Mouse (Mus musculus) MEL (cell line): ENCODE measurements at regions not wholly inside any gene's neighbourhood (a gene's known extent, or its start where the extent isn't known, plus 50 kb on each side); places are given as distances from the start of the nearest gene placed in this dataset.

Experiments used
- DNase-seq: peaks from one replicate; pipeline ENCODE4 v3.0.0; 2011; ENCODE audit warnings: low read depth, low spot score
- H3K27ac ChIP-seq: 2 replicates; pipeline ENCODE4 v1.5.1; 2012; ENCODE audit warnings: low read depth, mild to moderate bottlenecking, control low read depth, low read length, moderate library complexity; ENCODE audit not compliant: control insufficient read depth
- H3K27me3 ChIP-seq, 2 experiments: fragments of 150-350 bp in 1 of 2; sonication (generic) in 1 of 2; 2 replicates each; pipeline ENCODE4 v1.6.1; 2012; ENCODE audit warnings: low read length in 2 of 2, mild to moderate bottlenecking in 2 of 2, improper control_type of control experiment in 1 of 2, moderate library complexity in 1 of 2; ENCODE audit not compliant: insufficient read depth in 2 of 2, control insufficient read depth in 1 of 2
- H3K36me3 ChIP-seq, 2 experiments: 2 replicates each; pipeline ENCODE4 v1.6.1; 2012 to 2014; ENCODE audit warnings: low read length in 2 of 2, improper control_type of control experiment in 1 of 2, inconsistent platforms in 1 of 2, mild to moderate bottlenecking in 1 of 2; ENCODE audit not compliant: insufficient read depth in 2 of 2, control insufficient read depth in 1 of 2
- H3K4me1 ChIP-seq, 2 experiments: fragments of 150-350 bp in 1 of 2; sonication (generic) in 1 of 2; 2 replicates each; pipeline ENCODE4 v1.6.1; 2012; ENCODE audit warnings: low read length in 2 of 2, improper control_type of control experiment in 1 of 2, mild to moderate bottlenecking in 1 of 2; ENCODE audit not compliant: insufficient read depth in 2 of 2, control insufficient read depth in 1 of 2
- H3K4me3 ChIP-seq, 2 experiments: fragments of 150-350 bp in 1 of 2; sonication (generic) in 1 of 2; 2 replicates each; pipeline ENCODE4 v1.5.1; 2012; ENCODE audit warnings: low read depth in 2 of 2, low read length in 2 of 2, mild to moderate bottlenecking in 2 of 2, moderate library complexity in 2 of 2, control low read depth in 1 of 2, improper control_type of control experiment in 1 of 2; ENCODE audit not compliant: control insufficient read depth in 1 of 2, insufficient read depth in 1 of 2
- H3K79me2 ChIP-seq: 2 replicates; pipeline ENCODE4 v1.6.1; 2012; ENCODE audit warnings: mild to moderate bottlenecking, low read length, moderate library complexity; ENCODE audit not compliant: control insufficient read depth, poor library complexity, insufficient read depth
- H3K9ac ChIP-seq: 2 replicates; pipeline ENCODE4 v1.6.1; 2012; ENCODE audit warnings: low read depth, mild to moderate bottlenecking, control low read depth, low read length, moderate library complexity; ENCODE audit not compliant: control insufficient read depth, poor library complexity, severe bottlenecking
- H3K9me3 ChIP-seq: fragments of 150-350 bp; sonication (generic); replicated peaks from 2 replicates; pipeline ENCODE4 v1.6.1; 2012; ENCODE audit warnings: mild to moderate bottlenecking, low read length, improper control_type of control experiment, moderate library complexity; ENCODE audit not compliant: insufficient read depth
- BHLHE40 ChIP-seq: IDR thresholded peaks from 2 replicates; pipeline ENCODE4 v1.6.1; 2012; ENCODE audit warnings: low read depth, mild to moderate bottlenecking, inconsistent platforms, low read length, improper control_type of control experiment, borderline replicate concordance
- ELF1 ChIP-seq: IDR thresholded peaks from 2 replicates; pipeline ENCODE4 v1.6.1; 2014; ENCODE audit warnings: low read depth, mild to moderate bottlenecking, inconsistent platforms, low read length, improper control_type of control experiment, moderate library complexity
- EP300 ChIP-seq, 2 experiments: IDR thresholded peaks; 2 replicates each; pipeline ENCODE4 v1.6.1; 2011; ENCODE audit warnings: improper control_type of control experiment in 2 of 2, low read length in 2 of 2, low read depth in 1 of 2, mild to moderate bottlenecking in 1 of 2
- ETS1 ChIP-seq: IDR thresholded peaks from 2 replicates; pipeline ENCODE4 v1.6.1; 2012; ENCODE audit warnings: low read depth, mild to moderate bottlenecking, inconsistent platforms, low read length, improper control_type of control experiment, moderate library complexity
- GABPA ChIP-seq: IDR thresholded peaks from 2 replicates; pipeline ENCODE4 v1.6.1; 2012; ENCODE audit warnings: low read depth, mild to moderate bottlenecking, inconsistent platforms, low read length, improper control_type of control experiment, moderate library complexity
- GATA1 ChIP-seq: IDR thresholded peaks from 2 replicates; pipeline ENCODE4 v1.6.1; 2011; ENCODE audit warnings: low read depth, low read length, improper control_type of control experiment
- HCFC1 ChIP-seq: IDR thresholded peaks from 2 replicates; pipeline ENCODE4 v1.6.1; 2012; ENCODE audit warnings: low read depth, mild to moderate bottlenecking, inconsistent platforms, low read length, improper control_type of control experiment, moderate library complexity
- JUND ChIP-seq: IDR thresholded peaks from 2 replicates; pipeline ENCODE4 v1.6.1; 2011; ENCODE audit warnings: low read depth, mild to moderate bottlenecking, improper control_type of control experiment, low read length
- KAT2A ChIP-seq: conservative IDR thresholded peaks from 2 replicates; pipeline ENCODE4 v1.6.1; 2012; ENCODE audit warnings: low read depth, low read length, improper control_type of control experiment, inconsistent platforms
- MAFK ChIP-seq: IDR thresholded peaks from 2 replicates; pipeline ENCODE4 v1.6.1; 2011; ENCODE audit warnings: low read depth, mild to moderate bottlenecking, low read length, improper control_type of control experiment, borderline replicate concordance
- MAX ChIP-seq: IDR thresholded peaks from 2 replicates; pipeline ENCODE4 v1.6.1; 2011; ENCODE audit warnings: low read length, improper control_type of control experiment
- MAZ ChIP-seq: IDR thresholded peaks from 2 replicates; pipeline ENCODE4 v1.6.1; 2012; ENCODE audit warnings: low read depth, mild to moderate bottlenecking, inconsistent platforms, low read length, improper control_type of control experiment
- MYB ChIP-seq: IDR thresholded peaks from 2 replicates; pipeline ENCODE4 v1.6.1; 2011; ENCODE audit warnings: mild to moderate bottlenecking, low read depth, low read length, improper control_type of control experiment
- NRF1 ChIP-seq: IDR thresholded peaks from 2 replicates; pipeline ENCODE4 v1.6.1; 2014; ENCODE audit warnings: low read depth, mild to moderate bottlenecking, inconsistent platforms, low read length, improper control_type of control experiment, moderate library complexity; ENCODE audit not compliant: poor library complexity, insufficient read depth, severe bottlenecking
- RAD21 ChIP-seq: IDR thresholded peaks from 2 replicates; pipeline ENCODE4 v1.6.1; 2011; ENCODE audit warnings: mild to moderate bottlenecking, low read depth, low read length, improper control_type of control experiment
- RCOR1 ChIP-seq: IDR thresholded peaks from 2 replicates; pipeline ENCODE4 v1.6.1; 2012; ENCODE audit warnings: low read depth, mild to moderate bottlenecking, inconsistent platforms, low read length, improper control_type of control experiment
- SMC3 ChIP-seq: IDR thresholded peaks from 2 replicates; pipeline ENCODE4 v1.6.1; 2011; ENCODE audit warnings: low read depth, low read length, improper control_type of control experiment
- TCF12 ChIP-seq: IDR thresholded peaks from 2 replicates; pipeline ENCODE4 v1.6.1; 2014; ENCODE audit warnings: low read depth, mild to moderate bottlenecking, inconsistent platforms, low read length, improper control_type of control experiment, moderate library complexity
- USF1 ChIP-seq: IDR thresholded peaks from 2 replicates; pipeline ENCODE4 v1.6.1; 2014; ENCODE audit warnings: low read depth, mild to moderate bottlenecking, inconsistent platforms, low read length, improper control_type of control experiment, moderate library complexity
- USF2 ChIP-seq, 2 experiments: IDR thresholded peaks; 2 replicates each; pipeline ENCODE4 v1.6.1; 2011 to 2012; ENCODE audit warnings: improper control_type of control experiment in 2 of 2, low read length in 2 of 2, borderline replicate concordance in 1 of 2, inconsistent platforms in 1 of 2, low read depth in 1 of 2, mild to moderate bottlenecking in 1 of 2; ENCODE audit not compliant: insufficient read depth in 1 of 2
- ZC3H11A ChIP-seq: IDR thresholded peaks from 2 replicates; pipeline ENCODE4 v1.6.1; 2012; ENCODE audit warnings: low read depth, mild to moderate bottlenecking, inconsistent platforms, low read length, improper control_type of control experiment
- ZKSCAN1 ChIP-seq: IDR thresholded peaks from 2 replicates; pipeline ENCODE4 v1.6.1; 2012; ENCODE audit warnings: low read depth, mild to moderate bottlenecking, inconsistent platforms, low read length, improper control_type of control experiment, moderate library complexity
- ZNF384 ChIP-seq: IDR thresholded peaks from 2 replicates; pipeline ENCODE4 v1.6.1; 2012; ENCODE audit warnings: low read depth, mild to moderate bottlenecking, inconsistent platforms, low read length, improper control_type of control experiment

DNA sequence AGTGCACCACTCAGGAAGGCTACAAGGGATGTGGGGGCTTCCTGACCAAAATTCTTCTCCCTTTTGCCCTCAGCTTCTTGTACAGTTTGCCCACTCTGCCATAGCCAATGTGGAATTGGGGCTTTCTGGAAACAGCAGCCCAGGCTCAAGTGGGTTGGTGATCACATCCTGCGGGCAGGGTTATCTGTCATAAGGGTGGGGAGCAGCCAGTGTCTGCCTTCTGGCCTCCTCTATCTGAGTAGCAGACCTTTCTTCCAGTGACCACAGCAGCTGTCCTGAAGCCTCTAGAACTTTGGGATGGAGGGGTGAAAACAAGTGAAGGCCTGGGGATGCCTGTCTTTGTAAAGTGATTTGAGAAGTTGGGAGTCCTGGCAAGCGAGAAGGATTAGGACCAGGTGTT lies 228.2 kb downstream of the Bcl11a start:
- Histone ChIP-seq H3K9ac (no peak overlapping the region), H3K4me3 (no peak overlapping the region)

DNA sequence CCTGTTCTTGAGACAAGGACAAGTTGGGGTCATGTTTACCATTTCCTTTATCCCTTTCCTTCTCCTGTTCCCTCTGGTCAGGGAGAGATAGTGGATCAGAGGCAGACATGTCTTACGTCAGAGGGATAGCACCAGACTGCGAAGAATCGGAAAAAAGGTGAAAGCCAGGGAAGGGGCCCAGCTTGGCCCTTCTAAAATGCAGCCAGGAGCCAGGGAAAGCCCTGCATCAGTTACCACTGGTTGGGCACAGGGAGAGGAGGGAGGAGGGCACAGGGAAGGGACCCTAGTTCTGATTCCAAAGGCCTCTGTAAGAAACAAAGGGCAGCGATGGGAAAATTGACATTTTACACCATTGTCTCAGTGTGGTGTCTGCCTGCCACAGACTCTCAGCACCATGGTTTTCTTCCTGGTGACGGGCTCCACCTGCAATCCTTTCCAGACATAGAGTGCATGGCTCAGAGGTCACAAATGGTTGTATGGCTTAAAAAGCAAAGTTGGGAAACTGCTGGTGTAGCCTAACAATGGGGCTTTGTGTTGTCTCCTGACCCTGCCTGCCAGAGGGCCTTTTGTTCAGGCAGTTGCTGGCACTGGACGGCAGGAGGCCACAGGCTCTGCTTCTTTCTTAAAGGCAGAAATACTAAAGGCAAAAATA lies 229.9 kb downstream of the Bcl11a start:
- no peak overlapping the region for H3K9ac ChIP-seq
- H3K27me3 ChIP-seq: peaks cover 11 to 16% of the 10 kb centered on the region in 2 experiments; a peak in 3 of 4 replicates
- H3K9me3 ChIP-seq: no peaks in the 10 kb centered on the region
- H3K4me1 ChIP-seq: no peaks in the 10 kb centered on the region
- H3K4me3 ChIP-seq: no peak overlapping the region
- no peaks in the 10 kb centered on the region for H3K36me3 ChIP-seq
- no peak for DNase-seq
- no peaks in the 10 kb centered on the region for H3K79me2 ChIP-seq
- TF ChIP-seq RCOR1: no peak
- TF ChIP-seq BHLHE40: no peak
- TF ChIP-seq EP300 (IDR thresholded peaks at IDR 0.05; ENCODE audit: low read depth in 1 of 2, low read length in 2 of 2): no peak
- TF ChIP-seq ZKSCAN1: no peak
- no peak for TF ChIP-seq ELF1
- no peak for TF ChIP-seq MAFK
- TF ChIP-seq TCF12: no peak
- no peak for TF ChIP-seq NRF1
- no peak for TF ChIP-seq MAX
- no peak for TF ChIP-seq USF1
- H3K27ac ChIP-seq: no peak overlapping the region

More for the DNA sequence above, 228.2 kb downstream of the Bcl11a start:
- TF ChIP-seq EP300 (IDR thresholded peaks at IDR 0.05; ENCODE audit: low read depth in 1 of 2, low read length in 2 of 2): no peak
- no peak for TF ChIP-seq KAT2A
- no peak for TF ChIP-seq HCFC1
- no peak for TF ChIP-seq USF1
- no peak for TF ChIP-seq TCF12
- no peak for TF ChIP-seq MAZ
- TF ChIP-seq ETS1: no peak
- no peak for TF ChIP-seq GABPA
- no peak for TF ChIP-seq USF2 (IDR thresholded peaks at IDR 0.05; ENCODE audit: borderline replicate concordance in 1 of 2, insufficient read depth in 1 of 2, low read depth in 1 of 2, low read length in 2 of 2)
- TF ChIP-seq ZC3H11A: no peak
- TF ChIP-seq RAD21: no peak
- TF ChIP-seq JUND: no peak
- TF ChIP-seq GATA1: no peak
- TF ChIP-seq MYB: no peak
- no peak for TF ChIP-seq RCOR1
- no peak for TF ChIP-seq ZNF384
- TF ChIP-seq SMC3: no peak
- Histone ChIP-seq H3K27ac (no peak overlapping the region), H3K79me2 (no peaks in the 10 kb centered on the region), H3K4me1 (no peaks in the 10 kb centered on the region), H3K27me3 (peaks cover 3 to 8% of the 10 kb centered on the region in 2 experiments; a peak in 3 of 4 replicates), H3K9me3 (no peaks in the 10 kb centered on the region), H3K36me3 (no peaks in the 10 kb centered on the region)
- no peak for DNase-seq
